Comparison of ENCODE assay signal across 32 mouse cellular contexts in genomic region chr1:133351762-133352161, GRCm38 (mm10). TPM values are rescaled to one million over a fixed set of nuclear protein-coding genes. Genes with fewer than 3 reads are reported as not detected.
DNase-seq lines count a peak whose midpoint lies in the region; ATAC-seq and TF ChIP-seq lines count a peak whose summit lies in the region.
"Had no signal": no experiment of that assay in that cellular context is flagged by ENCODE, and none has a peak within 500 bp of the region (broad histone marks: within the 10 kb centered on the region; RNA-seq: fewer than 3 reads in every experiment).

No protein-coding gene starts in this region.

- H3K4me1 ChIP-seq in forebrain, embryonic 11.5 days (replicated peaks; ENCODE audit: control insufficient read depth, insufficient read depth, low read length) = no peaks in the 10 kb centered on the region
- H3K4me1 ChIP-seq in forebrain, embryonic 10.5 days = peaks cover 28% of the 10 kb centered on the region
- H3K4me1 ChIP-seq in midbrain, embryonic 13.5 days (replicated peaks) = peaks cover 18% of the 10 kb centered on the region
- H3K4me1 ChIP-seq in midbrain, embryonic 11.5 days (ENCODE audit: control insufficient read depth, insufficient read depth, low read length) = 0 out of 2 replicates have a peak, but pooled peaks cover 3% of the 10 kb centered on the region
- H3K4me1 ChIP-seq: midbrain, embryonic 12.5 days had no signal

- no peaks in the 10 kb centered on the region for H3K27me3 ChIP-seq in forebrain, embryonic 11.5 days (ENCODE audit: control insufficient read depth, insufficient read depth, low read length)
- H3K27me3 ChIP-seq in forebrain, embryonic 10.5 days (ENCODE audit: poor library complexity, severe bottlenecking) = peaks cover 44% of the 10 kb centered on the region
- H3K27me3 ChIP-seq in midbrain, embryonic 13.5 days = peaks cover 12% of the 10 kb centered on the region
- H3K27me3 ChIP-seq in midbrain, embryonic 11.5 days (ENCODE audit: control insufficient read depth, insufficient read depth, low read length) = no peaks in the 10 kb centered on the region
- H3K27me3 ChIP-seq: embryonic facial prominence, embryonic 15.5 days; hindbrain, embryonic 15.5 days had no signal

- H3K27ac ChIP-seq in forebrain, embryonic 11.5 days (ENCODE audit: low read depth, low read length) = no peak overlapping the region
- no peak overlapping the region for H3K27ac ChIP-seq in forebrain, embryonic 10.5 days
- no peak overlapping the region for H3K27ac ChIP-seq in midbrain, embryonic 13.5 days
- no peak overlapping the region for H3K27ac ChIP-seq in midbrain, embryonic 11.5 days (ENCODE audit: low read depth, low read length)
- H3K27ac ChIP-seq: embryonic facial prominence, embryonic 15.5 days; gastrocnemius, adult 2 months; heart, adult 2 months; hindbrain, embryonic 15.5 days; kidney, embryonic 15.5 days; limb, embryonic 13.5 days; lung, embryonic 15.5 days; midbrain, embryonic 12.5 days had no signal

- TF ChIP-seq POLR2A in brain, embryonic 14.5 days (IDR thresholded peaks at IDR 0.05; ENCODE audit: borderline replicate concordance, extremely low read depth, insufficient read depth, insufficient read length, poor library complexity, severe bottlenecking) = no peak

- no peaks in the 10 kb centered on the region for H3K36me3 ChIP-seq in forebrain, embryonic 11.5 days (ENCODE audit: control insufficient read depth, insufficient read depth, low read length)
- H3K36me3 ChIP-seq in forebrain, embryonic 10.5 days (replicated peaks) = no peaks in the 10 kb centered on the region
- no peaks in the 10 kb centered on the region for H3K36me3 ChIP-seq in midbrain, embryonic 13.5 days
- H3K36me3 ChIP-seq in midbrain, embryonic 11.5 days (ENCODE audit: control insufficient read depth, insufficient read depth, low read length) = no peaks in the 10 kb centered on the region
- H3K36me3 ChIP-seq: embryonic facial prominence, embryonic 15.5 days; G1E; heart, embryonic 12.5 days; hindbrain, embryonic 15.5 days; kidney, embryonic 15.5 days; limb, embryonic 13.5 days; lung, embryonic 15.5 days; midbrain, embryonic 12.5 days had no signal

- no peaks in the 10 kb centered on the region for H3K9me3 ChIP-seq in forebrain, embryonic 11.5 days (ENCODE audit: control insufficient read depth, low read length)
- no peaks in the 10 kb centered on the region for H3K9me3 ChIP-seq in forebrain, embryonic 10.5 days
- no peaks in the 10 kb centered on the region for H3K9me3 ChIP-seq in midbrain, embryonic 13.5 days
- no peaks in the 10 kb centered on the region for H3K9me3 ChIP-seq in midbrain, embryonic 11.5 days (ENCODE audit: control insufficient read depth, low read length)
- H3K9me3 ChIP-seq: embryonic facial prominence, embryonic 15.5 days; G1E; heart, embryonic 12.5 days; hindbrain, embryonic 15.5 days; kidney, embryonic 15.5 days; limb, embryonic 13.5 days; lung, embryonic 15.5 days; midbrain, embryonic 12.5 days had no signal

- 70% methylated on average over 9 of the region's 9 CpGs for WGBS in forebrain, embryonic 11.5 days
- 61% methylated on average over 9 of the region's 9 CpGs for WGBS in forebrain, embryonic 10.5 days
- 36% methylated on average over 9 of the region's 9 CpGs for WGBS in midbrain, embryonic 13.5 days
- 29% methylated on average over 9 of the region's 9 CpGs for WGBS in midbrain, embryonic 11.5 days

- no peak overlapping the region for H3K9ac ChIP-seq in forebrain, embryonic 11.5 days (ENCODE audit: low read length)
- 0 out of 2 replicates have a peak overlapping the region, but pooled peaks have one; percentile 12 for H3K9ac ChIP-seq in midbrain, embryonic 13.5 days (replicated peaks)
- H3K9ac ChIP-seq in midbrain, embryonic 11.5 days (ENCODE audit: low read length) = no peak overlapping the region
- H3K9ac ChIP-seq: embryonic facial prominence, embryonic 15.5 days; heart, embryonic 12.5 days; hindbrain, embryonic 15.5 days; kidney, embryonic 15.5 days; limb, embryonic 13.5 days; lung, embryonic 15.5 days; midbrain, embryonic 12.5 days had no signal

- DNase-seq in forebrain, embryonic 11.5 days (ENCODE audit: low spot score) = peak; percentile 44
- no peak for DNase-seq in forebrain, embryonic 10.5 days (ENCODE audit: extremely low spot score, low spot score)
- no peak for DNase-seq in midbrain, embryonic 11.5 days (ENCODE audit: low spot score, missing footprints)
- DNase-seq in brain, embryonic 14.5 days (ENCODE audit: low read depth) = peak; percentile 67
- peak; percentile 8 for DNase-seq in induced T-regulatory cell, adult 2 months (ENCODE audit: low read depth)
- no peak for DNase-seq in frontal cortex, postnatal 25 days (ENCODE audit: low spot score in 2 of 2)
- DNase-seq: adrenal gland, adult 8-10 months; cerebellum, adult 11 months; cerebellum, adult 9-10 months; embryo, embryonic 11 days; gastrocnemius, adult 2 months; heart, adult 2 months; heart, postnatal 4 days; kidney, adult 18-20 months; thymus, postnatal 14 days had no signal

- no peak overlapping the region for H3K4me2 ChIP-seq in forebrain, embryonic 11.5 days (ENCODE audit: low read depth, low read length, severe bottlenecking)
- no peak overlapping the region for H3K4me2 ChIP-seq in midbrain, embryonic 13.5 days (replicated peaks)
- H3K4me2 ChIP-seq in midbrain, embryonic 11.5 days = no peak overlapping the region
- H3K4me2 ChIP-seq: embryonic facial prominence, embryonic 15.5 days; heart, embryonic 12.5 days; hindbrain, embryonic 15.5 days; kidney, embryonic 15.5 days; limb, embryonic 13.5 days; liver, embryonic 11.5 days; lung, embryonic 15.5 days; midbrain, embryonic 12.5 days had no signal

- H3K4me3 ChIP-seq in forebrain, embryonic 11.5 days (ENCODE audit: low read depth, low read length) = no peak overlapping the region
- no peak overlapping the region for H3K4me3 ChIP-seq in forebrain, embryonic 10.5 days
- no peak overlapping the region for H3K4me3 ChIP-seq in midbrain, embryonic 13.5 days (replicated peaks)
- H3K4me3 ChIP-seq in midbrain, embryonic 11.5 days (ENCODE audit: low read depth, low read length) = no peak overlapping the region
- H3K4me3 ChIP-seq: embryonic facial prominence, embryonic 15.5 days; gastrocnemius, adult 2 months; heart, adult 2 months; heart, embryonic 12.5 days; hindbrain, embryonic 15.5 days; kidney, embryonic 15.5 days; limb, embryonic 13.5 days; lung, embryonic 15.5 days; midbrain, embryonic 12.5 days had no signal

- no peak for ATAC-seq in forebrain, embryonic 11.5 days (replicated peaks; ENCODE audit: low FRiP score)
- no peak for ATAC-seq in midbrain, embryonic 13.5 days
- ATAC-seq in midbrain, embryonic 11.5 days (ENCODE audit: low FRiP score) = no peak

- TF ChIP-seq CTCF in brain, embryonic 14.5 days (IDR thresholded peaks at IDR 0.05; ENCODE audit: borderline replicate concordance, extremely low read depth, insufficient read depth, insufficient read length) = no peak

RNA-seq across cellular contexts. Expression of gene Ren1, which starts 1.5 kb away (rescaled TPM):
- not detected in 2 replicates for polyA plus RNA-seq in forebrain, embryonic 11.5 days (2014; fragmentation: Nextera tagmentation; extraction: Ambion mirVana)
- polyA plus RNA-seq in forebrain, embryonic 10.5 days (2016; fragmentation: Nextera tagmentation; extraction: Ambion mirVana) = not detected in 2 replicates
- polyA plus RNA-seq in midbrain, embryonic 13.5 days (2015; fragmentation: Nextera tagmentation; extraction: Ambion mirVana) = not detected in 2 replicates
- polyA plus RNA-seq in midbrain, embryonic 11.5 days (2014; fragmentation: Nextera tagmentation; extraction: Ambion mirVana) = not detected in 2 replicates
- polyA plus RNA-seq in brain, embryonic 14.5 days (2012; rRNA removed) = 1.7 and 4.5 TPM in 2 replicates
- polyA plus RNA-seq: frontal cortex, adult 2 months; G1E; midbrain, embryonic 12.5 days; neural tube, embryonic 11.5 days had no signal

RNA-seq across cellular contexts. Expression of gene Etnk2, which starts 11.6 kb away (rescaled TPM):
- 1.8 and 2.7 TPM in 2 replicates for polyA plus RNA-seq in forebrain, embryonic 11.5 days (2014; fragmentation: Nextera tagmentation; extraction: Ambion mirVana)
- polyA plus RNA-seq in forebrain, embryonic 10.5 days (2016; fragmentation: Nextera tagmentation; extraction: Ambion mirVana) = 1.7 and 2.3 TPM in 2 replicates
- polyA plus RNA-seq in midbrain, embryonic 13.5 days (2015; fragmentation: Nextera tagmentation; extraction: Ambion mirVana) = 7.3 and 7.6 TPM in 2 replicates
- 2.1 and 2.5 TPM in 2 replicates for polyA plus RNA-seq in midbrain, embryonic 11.5 days (2014; fragmentation: Nextera tagmentation; extraction: Ambion mirVana)
- polyA plus RNA-seq in brain, embryonic 14.5 days (2012; rRNA removed) = 9.6 and 12.1 TPM in 2 replicates
- polyA plus RNA-seq: G1E had no signal

RNA-seq across cellular contexts. Expression of gene Kiss1, which starts 30.1 kb away (rescaled TPM):
- 0.43 TPM in 1 of 2 replicates, not detected in the other for polyA plus RNA-seq in forebrain, embryonic 11.5 days (2014; fragmentation: Nextera tagmentation; extraction: Ambion mirVana)
- polyA plus RNA-seq in forebrain, embryonic 10.5 days (2016; fragmentation: Nextera tagmentation; extraction: Ambion mirVana) = not detected in 2 replicates
- not detected in 2 replicates for polyA plus RNA-seq in midbrain, embryonic 13.5 days (2015; fragmentation: Nextera tagmentation; extraction: Ambion mirVana)
- polyA plus RNA-seq in midbrain, embryonic 11.5 days (2014; fragmentation: Nextera tagmentation; extraction: Ambion mirVana) = not detected in 2 replicates
- not detected in 2 replicates for polyA plus RNA-seq in brain, embryonic 14.5 days (2012; rRNA removed)
- polyA plus RNA-seq: G1E; heart, adult 2 months; heart, embryonic 12.5 days; heart, postnatal 0 days; intestine, embryonic 14.5 days; kidney, embryonic 15.5 days; limb, embryonic 13.5 days; liver, embryonic 11.5 days; liver, embryonic 16.5 days; midbrain, embryonic 12.5 days; neural tube, embryonic 11.5 days; small intestine, adult 2 months; stomach, embryonic 14.5 days had no signal

RNA-seq across cellular contexts. Expression of gene Golt1a, which starts 42.2 kb away (rescaled TPM):
- not detected in 2 replicates for polyA plus RNA-seq in forebrain, embryonic 11.5 days (2014; fragmentation: Nextera tagmentation; extraction: Ambion mirVana)
- not detected in 2 replicates for polyA plus RNA-seq in forebrain, embryonic 10.5 days (2016; fragmentation: Nextera tagmentation; extraction: Ambion mirVana)
- polyA plus RNA-seq in midbrain, embryonic 13.5 days (2015; fragmentation: Nextera tagmentation; extraction: Ambion mirVana) = not detected in 2 replicates
- not detected in 2 replicates for polyA plus RNA-seq in midbrain, embryonic 11.5 days (2014; fragmentation: Nextera tagmentation; extraction: Ambion mirVana)
- polyA plus RNA-seq in brain, embryonic 14.5 days (2012; rRNA removed) = 0.04 TPM in 1 of 2 replicates, not detected in the other
- polyA plus RNA-seq: G1E; heart, embryonic 12.5 days; heart, postnatal 0 days; hindbrain, embryonic 15.5 days; limb, embryonic 13.5 days; midbrain, embryonic 12.5 days; neural tube, embryonic 11.5 days had no signal

Comparison
In these comparisons a context has a peak if more than half of its experiments do, and no peak if none do; other contexts are left out.
1. DNase-seq: peak in forebrain, embryonic 11.5 days (single experiment), brain, embryonic 14.5 days (single experiment) and induced T-regulatory cell, adult 2 months (single experiment); none in forebrain, embryonic 10.5 days (single experiment), midbrain, embryonic 11.5 days (single experiment) and frontal cortex, postnatal 25 days (0 of 2).